Mouse (Mus musculus) C2C12 (cell line): ENCODE results near the gene Hba-a2.

Experiments used
- CTCF ChIP-seq: IDR thresholded peaks from one replicate; pipeline ENCODE4 v1.5.1; 2011; ENCODE audit not compliant: control insufficient read depth, insufficient read depth, insufficient read length
- FOSL1 ChIP-seq: IDR thresholded peaks from one replicate; pipeline ENCODE4 v1.8.0; 2011; ENCODE audit warnings: mild to moderate bottlenecking, low read length; ENCODE audit not compliant: poor library complexity, insufficient read depth, severe bottlenecking
- MYOD1 ChIP-seq: IDR thresholded peaks from one replicate; pipeline ENCODE4 v1.6.1; 2011; ENCODE audit warnings: low read depth; ENCODE audit not compliant: control insufficient read depth, insufficient read length
- MYOG ChIP-seq: IDR thresholded peaks from one replicate; pipeline ENCODE4 v1.6.1; 2011; ENCODE audit not compliant: control insufficient read depth, insufficient read length; ENCODE audit errors: extremely low read depth

GRCm38 (mm10) chr11:32331075-32331474, 34.8 kb downstream of the Hba-a2 start:
- TF ChIP-seq CTCF (no peak), MYOG (no peak), FOSL1 (no peak), MYOD1 (peak; percentile 65)
